Mouse (Mus musculus): ENCODE measurements around the gene Szt2. TPM values are rescaled to one million over a fixed set of nuclear protein-coding genes. Genes with fewer than 3 reads are reported as not detected.

The Szt2 gene
- polyA plus RNA-seq, 2 experiments: 11.7 to 37.2 TPM

DNA sequence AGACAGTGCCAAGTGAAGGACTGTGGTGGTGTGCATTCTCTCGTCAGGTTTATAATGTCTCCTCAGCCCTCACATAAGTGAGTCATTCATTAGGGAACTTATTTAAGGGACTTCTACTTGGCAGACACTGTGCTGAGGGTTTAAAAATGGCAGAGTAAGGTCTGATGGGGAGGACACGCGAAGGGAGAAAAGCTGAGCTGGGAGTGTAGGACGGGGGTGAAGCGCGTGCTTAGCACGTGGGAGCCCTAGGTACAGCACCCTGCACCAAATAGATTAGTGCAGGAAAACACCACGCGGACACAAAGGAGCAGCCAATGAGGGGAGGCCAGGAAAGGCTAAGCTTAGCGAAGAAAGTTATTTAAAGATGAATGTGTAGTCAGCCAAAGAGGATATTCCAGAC is 36.0 kb upstream of the Szt2 start:
- peaks cover 8% of the 10 kb centered on the region for H3K4me1 ChIP-seq (ENCODE audit: control insufficient read depth, insufficient read depth, low read length)
- H3K36me3 ChIP-seq (ENCODE audit: control insufficient read depth, insufficient read depth, low read length): no peaks in the 10 kb centered on the region
- H3K4me2 ChIP-seq (replicated peaks; ENCODE audit: low read depth, low read length, severe bottlenecking): no peak overlapping the region
- TF ChIP-seq POLR2A (IDR thresholded peaks at IDR 0.05; ENCODE audit: borderline replicate concordance, extremely low read depth, insufficient read depth, insufficient read length): no peak
- ATAC-seq (ENCODE audit: low FRiP score, low read depth) (no peak), DNase-seq (ENCODE audit: low spot score) (no peak)
- 87% methylated on average over 10 of the region's 10 CpGs for WGBS
- no peaks in the 10 kb centered on the region for H3K27me3 ChIP-seq (ENCODE audit: control insufficient read depth, insufficient read depth, low read length)
- H3K27ac ChIP-seq (replicated peaks; ENCODE audit: low read depth, low read length): no peak overlapping the region
- H3K4me3 ChIP-seq (replicated peaks; ENCODE audit: low read length): no peak overlapping the region
- H3K9ac ChIP-seq (ENCODE audit: low read depth, low read length, severe bottlenecking): no peak overlapping the region
- no peaks in the 10 kb centered on the region for H3K9me3 ChIP-seq (ENCODE audit: control insufficient read depth, low read length)

- peak; percentile 44 for DNase-seq (ENCODE audit: low spot score)
- Histone ChIP-seq H3K4me2 (replicated peaks; ENCODE audit: low read depth, low read length, severe bottlenecking) (peak overlapping the region; percentile 96), H3K27ac (replicated peaks; ENCODE audit: low read depth, low read length) (peak overlapping the region; percentile 89), H3K4me1 (ENCODE audit: control insufficient read depth, insufficient read depth, low read length) (peaks cover 27% of the 10 kb centered on the region), H3K9me3 (ENCODE audit: control insufficient read depth, low read length) (no peaks in the 10 kb centered on the region), H3K36me3 (ENCODE audit: control insufficient read depth, insufficient read depth, low read length) (peaks cover 26% of the 10 kb centered on the region), H3K9ac (ENCODE audit: low read depth, low read length, severe bottlenecking) (peak overlapping the region; percentile 80), H3K4me3 (replicated peaks; ENCODE audit: low read length) (peak overlapping the region; percentile 57), H3K27me3 (ENCODE audit: control insufficient read depth, insufficient read depth, low read length) (no peaks in the 10 kb centered on the region)
- ATAC-seq (ENCODE audit: low FRiP score, low read depth): no peak
- TF ChIP-seq POLR2A (IDR thresholded peaks at IDR 0.05; ENCODE audit: borderline replicate concordance, extremely low read depth, insufficient read depth, insufficient read length): no peak
- 6% methylated on average over 12 of the region's 12 CpGs for WGBS
These were observed 28.8 kb upstream of the Szt2 start for GRCm38 (mm10) chr4:118437829-118438253.

DNA sequence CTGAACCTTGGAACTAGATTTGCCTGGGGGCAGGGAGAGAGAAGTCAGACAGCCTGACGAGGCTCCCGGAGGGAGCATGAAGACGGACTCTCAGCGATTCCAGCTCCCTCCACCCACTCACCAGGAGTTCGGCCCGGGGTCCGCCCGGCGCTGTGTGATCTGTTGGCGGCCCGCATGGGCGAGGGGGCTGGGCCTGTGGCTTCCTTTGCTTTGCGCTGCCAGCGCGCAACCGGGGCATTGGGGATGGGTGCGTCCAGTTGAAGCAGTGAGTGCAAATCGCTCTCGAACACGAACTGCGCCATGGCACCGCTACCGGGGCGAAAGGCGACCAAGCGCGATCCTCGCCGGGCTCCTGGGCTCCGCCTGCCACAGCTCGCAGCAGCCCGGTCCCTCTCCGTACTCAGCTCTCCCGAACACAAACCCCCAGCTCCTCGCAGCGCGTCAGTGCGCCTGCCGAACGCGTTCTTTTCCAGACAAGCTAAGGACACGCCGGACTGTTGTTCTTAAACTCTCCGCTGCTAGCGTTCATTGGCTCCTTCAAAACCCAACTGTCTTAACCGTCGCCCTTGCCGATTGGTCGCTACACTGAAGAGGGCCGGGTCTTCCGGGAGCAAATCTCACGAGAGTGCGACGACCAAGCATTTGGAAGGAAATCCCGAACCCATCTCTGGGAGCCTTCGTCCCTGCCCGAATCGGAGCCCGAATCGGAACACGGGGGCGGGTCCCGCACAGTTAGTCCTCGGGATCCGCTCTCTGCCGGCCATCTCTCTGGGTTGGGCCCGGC is 27.9 kb upstream of the Szt2 start, which contains the start of gene Cdc20:
Cdc20 (minus strand) TSS at position 533 of the 784 bp plus-strand sequence.
- Histone ChIP-seq H3K27ac (replicated peaks; ENCODE audit: low read depth, low read length) (peak within 1 kb of the TSS; percentile 89), H3K9ac (ENCODE audit: low read depth, low read length, severe bottlenecking) (peak within 1 kb of the TSS; percentile 80), H3K9me3 (ENCODE audit: control insufficient read depth, low read length) (no peaks in the 10 kb centered on the region), H3K36me3 (ENCODE audit: control insufficient read depth, insufficient read depth, low read length) (peaks cover 34% of the 10 kb centered on the region), H3K4me1 (ENCODE audit: control insufficient read depth, insufficient read depth, low read length) (peaks cover 27% of the 10 kb centered on the region), H3K4me3 (replicated peaks; ENCODE audit: low read length) (peak within 1 kb of the TSS; percentile 57), H3K4me2 (replicated peaks; ENCODE audit: low read depth, low read length, severe bottlenecking) (peak within 1 kb of the TSS; percentile 96), H3K27me3 (ENCODE audit: control insufficient read depth, insufficient read depth, low read length) (no peaks in the 10 kb centered on the region)
- peak; percentile 52; the same call in 1 of the 2 replicates for TF ChIP-seq POLR2A (IDR thresholded peaks at IDR 0.05; ENCODE audit: borderline replicate concordance, extremely low read depth, insufficient read depth, insufficient read length)
- ATAC-seq (ENCODE audit: low FRiP score, low read depth) (peak; percentile 97), DNase-seq (ENCODE audit: low spot score) (peak; percentile 97)
- under 1% methylated on average over 54 of the region's 67 CpGs for WGBS

- DNase-seq (ENCODE audit: low spot score) (no peak), ATAC-seq (ENCODE audit: low FRiP score, low read depth) (no peak)
- no peak for TF ChIP-seq POLR2A (IDR thresholded peaks at IDR 0.05; ENCODE audit: borderline replicate concordance, extremely low read depth, insufficient read depth, insufficient read length)
- WGBS: 72% methylated on average over 8 of the region's 8 CpGs
- Histone ChIP-seq H3K27ac (replicated peaks; ENCODE audit: low read depth, low read length) (no peak overlapping the region), H3K36me3 (ENCODE audit: control insufficient read depth, insufficient read depth, low read length) (peaks cover 50% of the 10 kb centered on the region), H3K4me3 (replicated peaks; ENCODE audit: low read length) (no peak overlapping the region), H3K4me2 (replicated peaks; ENCODE audit: low read depth, low read length, severe bottlenecking) (no peak overlapping the region), H3K27me3 (ENCODE audit: control insufficient read depth, insufficient read depth, low read length) (no peaks in the 10 kb centered on the region), H3K9me3 (ENCODE audit: control insufficient read depth, low read length) (no peaks in the 10 kb centered on the region), H3K9ac (ENCODE audit: low read depth, low read length, severe bottlenecking) (no peak overlapping the region), H3K4me1 (ENCODE audit: control insufficient read depth, insufficient read depth, low read length) (peaks cover 38% of the 10 kb centered on the region)
These were observed 23.3 kb upstream of the Szt2 start for GRCm38 (mm10) chr4:118432332-118432731.

DNA sequence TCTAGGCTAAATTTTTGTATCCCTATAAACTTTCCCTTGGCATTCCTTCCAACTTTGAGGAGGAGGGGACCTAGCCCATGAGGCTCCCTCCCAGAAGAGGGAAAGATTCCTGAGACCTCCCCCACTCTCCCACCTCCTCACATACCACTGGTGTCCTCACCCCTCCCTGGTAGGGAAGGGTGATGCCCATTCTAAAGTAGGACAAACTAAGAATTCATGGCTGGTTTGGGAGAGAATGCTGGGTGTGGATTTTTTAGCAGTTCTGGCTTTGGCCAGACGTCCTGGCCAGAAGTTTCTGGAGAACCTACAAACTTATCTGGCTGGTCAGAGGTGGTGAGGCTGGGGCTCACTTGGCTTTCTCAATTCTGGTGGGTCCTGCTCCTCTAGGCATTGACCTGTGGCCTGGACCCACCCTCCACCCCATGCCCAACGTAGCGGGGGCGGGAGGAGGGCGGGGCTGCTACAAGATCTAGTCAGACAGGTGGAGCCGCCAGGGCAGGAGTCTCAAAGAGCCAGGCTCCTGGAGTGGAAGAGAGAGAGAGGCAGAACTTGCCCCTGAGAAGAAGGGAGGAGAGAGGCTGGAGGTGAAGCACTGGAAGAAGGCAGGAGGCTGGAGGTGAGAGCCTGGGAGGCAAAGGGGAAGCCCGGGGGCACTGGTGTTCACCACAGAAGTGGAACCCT is 20.3 kb upstream of the Szt2 start:
- ATAC-seq (ENCODE audit: low FRiP score, low read depth): no peak
- TF ChIP-seq POLR2A (IDR thresholded peaks at IDR 0.05; ENCODE audit: borderline replicate concordance, extremely low read depth, insufficient read depth, insufficient read length): no peak
- Histone ChIP-seq H3K36me3 (ENCODE audit: control insufficient read depth, insufficient read depth, low read length) (peaks cover 40% of the 10 kb centered on the region), H3K4me2 (replicated peaks; ENCODE audit: low read depth, low read length, severe bottlenecking) (peak overlapping the region; percentile 90), H3K4me1 (ENCODE audit: control insufficient read depth, insufficient read depth, low read length) (peaks cover 21% of the 10 kb centered on the region), H3K4me3 (replicated peaks; ENCODE audit: low read length) (peak overlapping the region; percentile 66), H3K27me3 (ENCODE audit: control insufficient read depth, insufficient read depth, low read length) (no peaks in the 10 kb centered on the region), H3K9me3 (ENCODE audit: control insufficient read depth, low read length) (no peaks in the 10 kb centered on the region), H3K27ac (replicated peaks; ENCODE audit: low read depth, low read length) (no peak overlapping the region), H3K9ac (ENCODE audit: low read depth, low read length, severe bottlenecking) (no peak overlapping the region)
- 44% methylated on average over 7 of the region's 7 CpGs for WGBS
- no peak for DNase-seq (ENCODE audit: low spot score)
